Mouse (Mus musculus) MEL (cell line): ENCODE measurements around the gene Gm13420.

Source experiments
- CHD2 ChIP-seq: IDR thresholded peaks from 2 replicates; pipeline ENCODE4 v1.6.1; 2011; ENCODE audit warnings: low read length, improper control_type of control experiment
- CTCF ChIP-seq, 3 experiments: IDR thresholded peaks in 2 of 3; conservative IDR thresholded peaks in 1 of 3; 2 replicates each; pipeline ENCODE4 v1.5.1; 2011 to 2012; ENCODE audit warnings: low read length in 3 of 3, low read depth in 2 of 3, mild to moderate bottlenecking in 2 of 3, improper control_type of control experiment in 1 of 3, inconsistent platforms in 1 of 3, mixed read lengths in 1 of 3, moderate library complexity in 1 of 3; ENCODE audit not compliant: control insufficient read depth in 1 of 3, insufficient read depth in 1 of 3, poor library complexity in 1 of 3, severe bottlenecking in 1 of 3
- EP300 ChIP-seq, 2 experiments: IDR thresholded peaks; 2 replicates each; pipeline ENCODE4 v1.6.1; 2011; ENCODE audit warnings: improper control_type of control experiment in 2 of 2, low read length in 2 of 2, low read depth in 1 of 2, mild to moderate bottlenecking in 1 of 2
- MEF2A ChIP-seq: IDR thresholded peaks from 2 replicates; pipeline ENCODE4 v1.6.1; 2014; ENCODE audit warnings: low read depth, mild to moderate bottlenecking, inconsistent platforms, low read length, improper control_type of control experiment; ENCODE audit not compliant: poor library complexity, insufficient replicate concordance, severe bottlenecking; ENCODE audit errors: extremely low read depth
- POLR2A ChIP-seq, 2 experiments: IDR thresholded peaks; 2 replicates each; pipeline ENCODE4 v1.6.1; 2011 to 2012; ENCODE audit warnings: low read length in 2 of 2, mild to moderate bottlenecking in 2 of 2, control low read depth in 1 of 2, improper control_type of control experiment in 1 of 2, low read depth in 1 of 2, moderate library complexity in 1 of 2; ENCODE audit not compliant: control insufficient read depth in 1 of 2, insufficient read depth in 1 of 2, poor library complexity in 1 of 2
- RCOR1 ChIP-seq: IDR thresholded peaks from 2 replicates; pipeline ENCODE4 v1.6.1; 2012; ENCODE audit warnings: low read depth, mild to moderate bottlenecking, inconsistent platforms, low read length, improper control_type of control experiment
- UBTF ChIP-seq: IDR thresholded peaks from 2 replicates; pipeline ENCODE4 v1.6.1; 2012; ENCODE audit warnings: low read depth, mild to moderate bottlenecking, inconsistent platforms, low read length, improper control_type of control experiment, moderate library complexity, borderline replicate concordance; ENCODE audit not compliant: insufficient read depth
- ZKSCAN1 ChIP-seq: IDR thresholded peaks from 2 replicates; pipeline ENCODE4 v1.6.1; 2012; ENCODE audit warnings: low read depth, mild to moderate bottlenecking, inconsistent platforms, low read length, improper control_type of control experiment, moderate library complexity

GRCm38 (mm10) chr2:29764831-29765230 is 13.3 kb upstream of the Gm13420 start:
- no peak for TF ChIP-seq UBTF
- TF ChIP-seq CHD2, result no peak
- no peak for TF ChIP-seq MEF2A
- no peak for TF ChIP-seq ZKSCAN1
- TF ChIP-seq POLR2A (IDR thresholded peaks at IDR 0.05; ENCODE audit: control insufficient read depth in 1 of 2, insufficient read depth in 1 of 2, low read depth in 1 of 2, low read length in 2 of 2, poor library complexity in 1 of 2), result no peak
- peak; percentile 93 to 97 (median 97) for TF ChIP-seq CTCF (IDR thresholded peaks at IDR 0.05 in 2 of 3, conservative IDR thresholded peaks at IDR 0.05 in 1 of 3; ENCODE audit: control insufficient read depth in 1 of 3, insufficient read depth in 1 of 3, low read depth in 2 of 3, low read length in 3 of 3, poor library complexity in 1 of 3, severe bottlenecking in 1 of 3)
- TF ChIP-seq EP300 (IDR thresholded peaks at IDR 0.05; ENCODE audit: low read depth in 1 of 2, low read length in 2 of 2), result no peak
- no peak for TF ChIP-seq RCOR1
